Mouse (Mus musculus): ENCODE results near the gene Slc10a4.

Gene Slc10a4

DNA sequence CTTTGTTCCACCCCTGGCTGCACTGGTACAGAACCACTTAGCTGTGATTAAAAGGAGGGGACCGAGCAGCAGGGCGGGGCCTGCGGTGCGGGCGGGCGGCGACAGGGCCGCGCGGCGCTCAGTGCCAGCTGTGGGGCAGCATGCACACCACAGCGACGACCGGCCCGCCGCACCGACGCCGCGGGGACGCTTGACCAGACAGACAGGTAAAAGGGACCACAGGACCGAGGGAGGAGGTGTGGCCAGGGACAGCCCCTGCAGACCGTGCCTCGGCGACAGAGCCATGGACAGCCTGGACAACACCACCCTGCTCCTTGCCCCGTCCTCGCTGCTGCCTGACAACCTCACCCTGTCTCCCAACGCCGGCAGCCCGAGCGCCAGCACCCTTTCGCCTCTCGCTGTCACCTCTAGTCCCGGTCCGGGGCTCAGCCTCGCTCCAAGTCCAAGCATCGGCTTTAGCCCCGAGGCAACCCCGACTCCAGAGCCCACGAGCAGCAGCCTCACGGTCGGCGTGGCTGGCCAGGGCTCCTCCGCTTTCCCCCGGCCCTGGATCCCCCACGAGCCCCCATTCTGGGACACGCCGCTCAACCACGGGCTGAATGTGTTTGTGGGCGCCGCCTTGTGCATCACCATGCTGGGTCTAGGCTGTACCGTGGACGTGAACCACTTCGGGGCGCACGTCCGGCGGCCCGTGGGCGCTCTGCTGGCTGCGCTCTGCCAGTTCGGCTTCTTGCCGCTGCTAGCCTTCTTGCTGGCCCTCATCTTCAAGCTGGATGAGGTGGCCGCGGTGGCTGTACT lies at the start of gene Slc10a4:
Slc10a4 (plus strand) TSS at position 100 of the 798 bp plus-strand sequence.
- peak; percentile 85 for DNase-seq

DNA sequence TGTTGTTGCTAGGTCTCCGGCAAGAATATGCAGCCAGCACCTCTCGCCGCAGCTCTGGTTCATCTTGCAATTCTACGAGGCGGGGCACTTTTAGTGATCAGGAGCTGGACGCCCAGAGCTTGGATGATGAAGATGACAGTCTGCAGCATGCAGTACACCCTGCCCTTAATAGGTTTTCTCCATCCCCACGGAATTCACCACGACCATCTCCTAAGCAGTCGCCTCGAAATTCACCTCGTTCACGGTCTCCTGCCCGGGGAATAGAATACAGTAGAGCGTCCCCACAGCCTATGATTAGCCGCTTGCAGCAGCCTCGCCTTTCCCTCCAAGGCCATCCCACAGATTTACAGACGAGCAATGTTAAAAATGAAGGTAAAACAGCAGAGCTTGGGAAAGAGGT lies 49.4 kb upstream of the Slc10a4 start:
- no peak for DNase-seq

DNA sequence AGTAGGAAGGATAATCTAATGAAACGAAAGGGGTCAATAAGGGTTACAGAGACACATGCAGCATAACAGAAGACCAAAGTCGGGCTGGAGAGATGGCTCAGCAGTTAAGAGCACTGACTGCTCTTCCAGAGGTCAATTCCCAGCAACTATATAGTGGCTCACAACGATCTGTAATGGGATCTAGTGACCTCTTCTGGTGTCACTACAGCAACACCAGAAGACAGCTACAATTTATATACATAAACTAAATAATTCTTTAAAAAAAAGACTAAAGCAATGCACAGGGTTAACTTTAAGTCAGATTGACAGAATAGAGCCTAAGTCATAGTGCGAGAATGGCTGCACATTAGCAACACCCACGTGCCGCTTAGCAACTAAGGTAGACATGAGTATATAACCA lies 46.6 kb upstream of the Slc10a4 start:
- DNase-seq = no peak

DNA sequence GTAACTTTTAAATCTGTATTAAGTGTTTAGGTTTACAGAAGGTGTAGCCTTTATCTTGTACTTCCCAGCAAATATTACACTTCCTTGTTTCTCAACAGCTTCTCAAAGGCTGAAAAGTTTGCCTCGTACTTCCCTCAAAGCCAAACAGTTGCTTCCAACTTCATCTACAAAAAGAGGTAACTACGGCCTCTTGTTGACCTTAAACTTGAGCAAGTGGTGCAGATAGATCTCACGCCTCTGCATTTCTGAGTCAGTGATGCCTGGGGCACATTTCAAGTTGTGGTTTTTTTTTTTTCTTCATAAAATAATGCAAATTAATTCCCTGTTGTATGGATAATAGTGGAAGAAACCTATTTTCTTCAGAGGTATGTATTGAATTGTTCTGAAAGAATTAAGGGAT lies 41.0 kb upstream of the Slc10a4 start:
- no peak for DNase-seq

DNA sequence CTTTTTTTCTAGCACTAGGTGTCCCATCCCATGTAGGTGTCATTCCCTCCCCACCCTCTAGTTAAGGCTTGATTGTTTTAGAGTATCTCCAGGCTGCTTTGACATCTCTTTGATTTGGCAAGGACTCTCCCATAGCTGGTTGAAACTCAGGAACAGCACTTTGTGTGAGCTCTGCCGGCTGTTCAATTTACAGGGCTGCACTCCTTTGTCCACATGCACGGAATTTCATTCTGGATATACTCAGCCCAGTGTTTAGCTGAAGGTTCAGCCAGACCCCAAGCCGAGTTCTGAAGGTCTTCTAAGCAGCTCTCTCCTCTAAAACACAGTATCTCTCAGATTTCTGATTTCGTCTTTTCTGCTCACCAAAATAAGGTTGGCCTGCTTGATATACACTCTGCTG lies 34.2 kb upstream of the Slc10a4 start:
- DNase-seq = no peak

DNA sequence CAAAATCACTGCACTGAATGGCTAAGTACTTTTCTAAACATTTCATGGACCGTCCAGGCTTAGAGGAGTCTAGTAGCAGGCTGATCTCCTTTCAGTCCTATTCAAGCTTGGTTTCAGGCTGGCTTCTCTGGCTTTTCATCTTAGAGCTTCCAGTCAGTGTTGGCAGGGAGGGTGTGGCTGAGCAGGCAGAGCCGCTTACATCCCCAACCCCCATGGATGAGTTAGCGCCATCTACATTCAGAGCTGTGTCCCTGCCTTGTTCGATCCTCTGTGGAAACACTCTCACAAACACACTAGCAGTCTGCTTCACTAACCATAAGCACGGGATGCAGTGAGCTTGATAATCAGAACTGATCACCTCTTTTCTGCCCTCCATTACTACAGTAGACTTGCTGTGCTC lies 33.7 kb upstream of the Slc10a4 start:
- DNase-seq = no peak

DNA sequence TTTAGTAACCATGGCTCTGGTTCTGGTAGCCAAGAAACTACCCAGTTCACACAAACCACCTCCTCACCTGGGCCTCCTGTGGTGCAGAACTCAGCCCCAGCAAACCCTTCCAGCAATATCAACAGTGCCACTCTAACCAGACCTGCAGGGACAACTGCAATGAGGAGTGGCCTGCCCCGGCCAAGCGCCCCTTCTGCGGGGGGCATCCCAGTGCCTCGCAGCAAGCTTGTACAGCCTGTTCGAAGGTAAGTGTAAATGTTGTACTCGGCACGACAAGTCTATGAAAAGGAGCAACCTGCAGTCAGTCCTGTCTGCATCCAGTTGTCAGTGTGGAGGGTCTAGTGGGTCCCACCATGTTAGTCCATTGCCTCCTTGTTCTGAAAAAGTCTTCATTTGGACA lies 32.1 kb upstream of the Slc10a4 start, which contains the start of gene Gm10135:
Gm10135 (minus strand) TSS at position 101 of the 400 bp plus-strand sequence.
- DNase-seq = no peak

DNA sequence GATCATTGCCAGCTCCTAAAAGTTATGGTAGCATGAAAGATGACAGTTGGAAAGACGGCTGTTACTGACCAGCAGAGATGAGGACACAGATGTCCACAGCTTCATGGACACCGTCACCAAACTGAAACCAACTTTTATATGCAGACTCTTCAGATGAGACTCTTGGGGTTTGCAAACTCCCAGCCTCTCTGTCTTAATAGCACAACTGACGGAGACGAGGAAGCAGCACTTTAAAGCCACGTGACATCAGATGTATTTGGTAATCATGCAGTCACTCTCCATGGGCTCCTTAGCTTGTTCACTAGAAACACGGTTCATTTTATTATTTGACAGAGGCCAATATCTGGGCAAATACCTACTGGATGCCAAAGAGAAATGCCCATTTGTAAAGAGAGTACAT lies 30.7 kb upstream of the Slc10a4 start:
- DNase-seq = no peak

DNA sequence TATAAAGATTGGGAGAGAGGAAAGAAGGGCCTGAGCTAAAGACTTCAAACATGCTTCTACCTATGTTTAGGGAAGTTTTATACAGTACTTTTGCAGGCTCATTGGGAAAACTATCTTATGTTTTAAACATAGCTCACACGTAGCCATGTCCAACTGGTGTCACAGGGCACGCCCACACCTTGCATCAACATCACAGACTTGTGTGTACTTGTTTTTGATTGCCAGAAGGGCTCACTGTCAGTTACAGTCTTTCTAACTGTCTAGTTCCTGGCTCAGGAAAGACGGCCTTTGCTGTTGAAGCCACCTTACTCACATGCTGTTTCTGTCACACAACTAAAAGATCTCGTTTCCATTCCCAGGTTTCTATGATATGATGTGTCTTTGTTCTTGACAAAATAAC lies 30.1 kb upstream of the Slc10a4 start:
- no peak for DNase-seq

DNA sequence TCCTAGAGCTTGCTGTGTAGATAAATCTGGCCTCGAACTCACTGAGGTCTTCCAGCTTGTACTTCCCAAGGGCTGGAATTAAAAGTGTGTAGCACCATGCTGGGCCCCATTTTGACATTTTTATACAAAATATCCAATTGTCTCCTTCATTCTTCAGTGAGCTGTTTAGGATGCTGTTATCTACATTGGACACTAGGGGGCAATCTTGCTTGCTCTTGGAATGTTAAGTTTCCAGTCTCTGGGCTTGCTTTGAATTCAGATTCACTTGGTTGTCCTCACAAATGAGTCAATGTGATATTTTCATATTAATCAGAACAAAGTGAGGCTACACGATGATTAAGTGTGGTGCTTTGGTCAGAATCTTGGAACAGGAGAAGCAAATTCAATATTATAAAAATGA lies 22.6 kb upstream of the Slc10a4 start:
- no peak for DNase-seq

DNA sequence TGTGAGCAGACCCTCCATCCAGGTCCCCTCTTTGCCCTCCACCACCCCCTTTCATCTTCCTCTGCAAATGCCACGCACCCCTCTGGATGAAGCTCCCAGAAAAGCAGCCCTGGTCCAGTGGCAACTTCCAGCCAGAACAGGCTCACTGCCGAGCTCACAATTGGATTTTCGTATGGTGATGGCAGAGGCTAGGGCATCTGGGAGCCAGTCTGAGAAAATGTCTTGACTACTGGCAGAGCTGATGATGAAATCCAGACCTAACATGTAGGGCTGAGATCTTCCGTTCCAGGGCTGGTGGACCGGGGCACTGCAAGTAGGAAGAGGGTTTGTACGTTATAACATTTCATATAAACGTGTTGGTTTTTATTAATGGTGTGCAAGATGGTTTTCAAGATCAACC lies 18.9 kb upstream of the Slc10a4 start:
- DNase-seq = peak; percentile 72

DNA sequence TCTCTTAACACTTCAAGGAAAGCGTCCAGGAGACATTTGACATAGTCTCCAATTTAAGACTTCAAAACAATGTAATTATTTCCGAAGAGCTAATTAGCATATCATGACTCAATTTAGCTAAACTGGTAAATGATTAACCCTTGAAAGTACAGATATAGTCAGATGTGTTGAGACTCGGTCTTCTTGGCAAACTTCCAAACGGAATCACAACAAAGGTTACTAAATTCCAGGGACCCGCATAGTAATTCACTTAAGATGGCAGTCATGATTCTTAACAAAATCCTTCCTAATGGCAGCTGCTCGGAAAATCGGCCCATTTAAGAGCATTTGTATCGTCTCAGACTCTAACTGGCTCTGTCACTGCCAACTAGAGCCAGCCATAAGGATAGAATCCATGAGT lies 16.9 kb upstream of the Slc10a4 start:
- DNase-seq = no peak

DNA sequence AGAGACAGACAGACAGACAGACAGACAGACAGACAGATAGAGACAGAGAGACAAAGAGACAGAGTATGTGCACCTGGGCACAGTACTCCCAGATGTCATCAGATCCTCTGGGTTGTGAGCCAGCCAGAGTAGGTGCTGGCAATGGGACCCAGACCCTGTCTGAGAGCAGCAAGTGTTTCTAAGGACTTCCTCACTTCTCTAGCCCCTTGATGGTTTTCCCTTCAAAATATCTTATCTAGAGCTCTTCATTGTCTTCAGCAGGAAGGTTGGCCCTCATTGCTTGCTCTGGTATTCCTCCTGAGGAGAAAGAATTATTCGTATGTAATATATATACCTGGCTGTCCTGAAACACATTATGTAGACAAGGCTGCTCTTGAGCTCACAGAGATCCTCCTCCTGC lies 14.2 kb upstream of the Slc10a4 start:
- no peak for DNase-seq

DNA sequence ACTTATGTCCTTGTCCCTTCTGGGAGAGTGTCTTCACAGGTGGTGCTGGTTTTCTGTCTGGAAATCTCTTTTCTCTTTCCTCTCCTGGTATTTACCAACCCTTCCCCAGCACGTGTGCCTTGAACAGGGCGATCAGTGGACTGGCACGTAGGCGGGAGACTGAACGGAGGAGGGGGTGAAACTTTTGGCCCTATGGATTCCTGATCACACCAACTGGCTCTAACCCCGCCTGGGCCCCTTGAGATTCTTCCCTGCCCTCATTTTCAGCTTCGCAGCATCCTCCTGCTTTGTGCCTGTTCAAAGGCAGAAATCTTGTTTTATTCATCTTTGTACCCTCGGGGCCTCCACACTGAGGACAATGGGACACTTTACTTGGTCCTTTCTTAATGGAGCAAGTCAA lies 12.3 kb upstream of the Slc10a4 start:
- peak; percentile 68 for DNase-seq

DNA sequence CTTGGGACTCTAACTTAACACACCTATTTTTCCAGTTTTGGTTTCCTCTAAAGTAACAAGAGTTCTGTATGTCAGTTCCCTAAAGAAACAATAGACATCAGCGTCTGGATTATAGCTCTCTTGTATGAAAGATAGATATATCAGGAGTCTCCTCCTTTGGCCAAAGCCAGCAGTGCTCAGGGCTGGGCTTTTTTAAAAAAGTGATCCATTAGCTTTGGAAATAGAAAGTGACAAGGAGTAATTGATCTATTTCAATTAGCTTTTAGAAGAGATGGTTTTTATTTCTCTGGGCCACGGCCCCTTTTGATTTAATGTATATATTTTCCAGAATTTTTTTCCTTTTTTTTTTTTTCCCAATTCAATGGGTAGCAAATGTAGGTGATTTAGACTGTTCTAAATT lies 11.8 kb upstream of the Slc10a4 start:
- peak; percentile 11 for DNase-seq

DNA sequence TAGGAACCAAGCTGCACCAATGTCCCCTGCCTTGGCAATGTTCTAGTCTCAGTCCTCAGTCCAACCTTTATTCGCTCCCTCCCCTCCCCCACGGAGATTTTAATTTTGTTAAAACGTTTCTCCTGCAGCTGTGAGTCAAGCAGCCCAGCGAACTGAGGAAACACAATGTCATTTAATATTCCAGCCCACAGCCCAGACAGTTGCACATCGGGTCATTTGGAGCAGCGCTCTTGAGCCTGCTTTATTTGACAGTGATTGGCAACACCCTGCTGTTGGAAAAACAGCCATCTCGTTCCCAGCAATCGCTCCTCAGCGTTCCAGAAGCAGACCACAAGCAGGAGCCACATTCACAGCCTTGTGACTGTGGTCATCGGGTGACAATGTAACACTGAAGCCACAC lies 11.3 kb upstream of the Slc10a4 start:
- DNase-seq = peak; percentile 74

DNA sequence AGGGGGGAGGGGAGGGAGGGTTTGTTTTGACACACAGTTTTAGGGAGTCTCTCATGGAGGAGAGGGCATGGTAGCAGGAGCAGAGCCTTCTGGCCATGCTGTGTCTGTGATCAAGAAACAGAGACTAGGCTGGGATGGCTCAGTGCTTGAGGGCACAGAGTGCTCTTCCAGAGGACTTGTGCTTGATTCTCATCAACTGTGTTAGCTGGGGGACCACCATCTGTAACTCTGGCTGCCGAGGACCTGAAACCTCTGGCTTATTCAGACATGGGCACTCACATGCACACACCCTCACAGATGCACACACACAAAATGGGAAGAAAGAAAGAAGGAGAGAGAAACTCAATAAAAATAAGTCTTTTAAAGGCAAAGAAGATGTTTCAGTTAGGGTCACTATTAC lies 8.1 kb upstream of the Slc10a4 start:
- DNase-seq = peak; percentile 74

DNA sequence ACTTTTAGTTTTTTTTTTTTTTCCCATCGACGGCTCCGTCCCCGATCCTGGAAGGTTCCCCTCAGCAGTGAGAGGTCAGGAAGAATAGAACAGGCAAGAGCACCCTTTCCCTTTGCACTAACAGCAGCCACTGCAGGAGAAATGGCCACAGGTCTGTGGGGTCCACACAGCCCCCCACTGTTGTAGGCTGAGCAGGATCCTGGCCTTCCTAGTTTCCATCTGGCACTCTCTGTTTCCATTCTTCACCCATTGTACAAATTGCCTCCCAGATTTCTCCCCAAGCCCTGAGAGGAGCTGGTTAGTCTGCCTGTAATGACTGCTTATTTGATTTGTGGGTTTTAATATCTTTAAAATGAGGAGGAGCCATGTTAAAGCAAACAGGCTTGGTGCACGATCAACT lies 2.6 kb upstream of the Slc10a4 start:
- peak; percentile 60 for DNase-seq

DNA sequence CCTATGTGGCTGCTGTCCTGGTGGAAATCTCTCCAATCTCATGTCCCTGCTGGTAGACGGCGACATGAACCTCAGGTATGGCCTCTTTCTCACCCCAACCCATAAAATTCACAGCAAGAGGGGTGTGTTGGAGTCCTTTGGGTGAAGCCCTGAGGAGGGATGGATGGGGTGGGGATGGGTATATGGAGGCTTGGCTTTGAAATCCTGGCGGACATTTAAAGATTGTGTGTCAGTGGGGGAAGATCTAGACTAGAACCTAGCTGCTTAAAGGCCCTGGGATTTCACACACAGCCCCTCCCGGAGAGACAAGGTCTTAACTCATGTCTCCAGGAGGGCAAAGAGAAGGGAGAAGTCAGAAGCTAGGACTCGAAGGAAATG lies 888 bp downstream of the Slc10a4 start:
- DNase-seq = peak; percentile 83

DNA sequence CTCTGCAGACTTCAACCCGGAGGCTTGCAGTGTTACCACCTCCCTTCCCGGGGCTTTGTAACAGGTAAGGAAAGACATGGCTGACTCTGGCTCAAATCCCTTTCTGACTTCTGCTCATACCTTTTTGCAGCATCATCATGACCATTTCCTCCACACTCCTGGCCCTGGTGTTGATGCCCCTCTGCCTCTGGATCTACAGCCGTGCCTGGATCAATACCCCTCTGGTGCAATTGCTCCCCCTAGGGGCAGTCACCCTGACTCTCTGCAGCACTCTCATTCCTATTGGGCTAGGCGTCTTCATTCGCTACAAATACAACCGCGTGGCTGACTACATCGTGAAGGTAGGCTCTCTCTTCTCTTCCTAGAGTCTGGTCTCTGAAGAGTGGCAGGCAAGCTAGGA lies 1.5 kb downstream of the Slc10a4 start:
- DNase-seq = peak; percentile 88

DNA sequence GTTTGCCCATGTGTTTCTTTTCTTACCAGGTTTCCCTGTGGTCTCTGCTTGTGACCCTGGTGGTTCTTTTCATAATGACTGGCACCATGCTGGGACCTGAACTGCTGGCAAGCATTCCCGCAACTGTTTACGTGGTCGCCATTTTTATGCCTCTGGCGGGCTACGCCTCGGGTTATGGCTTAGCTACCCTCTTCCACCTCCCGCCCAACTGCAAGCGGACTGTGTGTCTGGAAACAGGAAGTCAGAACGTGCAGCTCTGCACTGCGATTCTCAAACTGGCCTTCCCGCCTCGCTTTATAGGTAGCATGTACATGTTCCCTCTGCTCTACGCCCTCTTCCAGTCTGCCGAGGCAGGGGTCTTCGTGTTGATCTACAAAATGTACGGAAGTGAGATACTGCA lies 5.1 kb downstream of the Slc10a4 start:
- DNase-seq = peak; percentile 70

DNA sequence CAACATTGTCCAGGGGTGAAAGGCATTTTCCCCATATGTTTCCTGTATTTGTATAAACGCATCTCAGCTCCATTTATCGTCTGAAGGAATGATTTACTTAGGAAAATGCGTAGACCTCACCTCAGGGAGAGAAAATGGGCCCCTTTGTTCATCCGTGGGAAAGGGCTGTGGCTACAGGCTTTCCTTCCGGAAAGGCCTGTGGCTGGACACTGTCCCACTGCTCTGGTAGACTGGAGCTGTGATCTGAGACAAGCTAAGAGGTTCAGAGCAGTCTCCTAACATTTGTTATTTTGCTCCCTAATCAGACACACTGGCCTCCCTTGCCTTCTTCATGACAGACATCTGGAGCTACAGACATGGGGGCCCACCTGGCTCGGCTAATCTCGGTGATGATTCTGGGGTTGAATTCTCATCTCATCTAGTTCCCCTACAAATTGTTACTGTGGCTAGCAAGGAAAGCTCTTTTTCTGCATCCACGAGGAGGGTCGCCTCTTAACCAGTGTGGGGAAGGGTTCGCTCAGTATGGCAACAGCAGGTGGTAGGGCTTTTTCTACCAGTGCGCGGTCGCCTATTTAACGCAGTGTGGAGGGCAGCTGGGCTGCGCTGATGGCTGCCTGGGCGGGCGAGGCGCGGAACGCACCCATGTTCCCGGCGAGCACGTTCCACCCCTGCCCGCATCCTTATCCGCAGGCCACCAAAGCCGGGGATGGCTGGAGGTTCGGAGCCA lies 6.4 kb downstream of the Slc10a4 start:
- peak; percentile 80 for DNase-seq

DNA sequence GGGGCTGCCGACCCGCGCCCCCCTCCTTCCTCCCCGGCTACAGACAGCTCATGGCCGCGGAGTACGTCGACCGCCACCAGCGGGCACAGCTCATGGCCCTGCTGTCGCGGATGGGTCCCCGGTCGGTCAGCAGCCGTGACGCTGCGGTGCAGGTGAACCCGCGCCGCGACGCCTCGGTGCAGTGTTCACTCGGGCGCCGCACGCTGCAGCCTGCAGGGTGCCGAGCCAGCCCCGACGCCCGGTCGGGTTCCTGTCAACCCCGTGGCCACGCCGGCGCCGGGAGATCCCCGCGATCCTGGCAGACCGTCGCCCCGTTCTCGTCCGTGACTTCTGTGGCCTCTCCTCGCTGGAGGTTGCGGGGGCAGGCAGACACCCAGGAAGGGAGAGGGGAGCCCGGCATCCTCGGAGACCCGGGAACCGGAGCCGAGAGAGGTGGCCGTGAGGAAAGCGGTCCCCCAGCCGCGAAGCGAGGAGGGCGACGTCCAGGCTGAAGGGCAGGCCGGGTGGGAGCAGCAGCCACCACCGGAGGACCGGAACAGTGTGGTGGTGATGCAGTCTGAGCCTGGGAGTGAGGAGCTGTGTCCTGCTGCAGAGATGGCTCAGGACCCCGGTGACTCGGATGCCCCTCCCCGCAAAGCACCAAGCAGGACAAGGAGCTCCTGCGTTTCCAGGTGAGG lies 7.1 kb downstream of the Slc10a4 start:
- peak; percentile 77 for DNase-seq

DNA sequence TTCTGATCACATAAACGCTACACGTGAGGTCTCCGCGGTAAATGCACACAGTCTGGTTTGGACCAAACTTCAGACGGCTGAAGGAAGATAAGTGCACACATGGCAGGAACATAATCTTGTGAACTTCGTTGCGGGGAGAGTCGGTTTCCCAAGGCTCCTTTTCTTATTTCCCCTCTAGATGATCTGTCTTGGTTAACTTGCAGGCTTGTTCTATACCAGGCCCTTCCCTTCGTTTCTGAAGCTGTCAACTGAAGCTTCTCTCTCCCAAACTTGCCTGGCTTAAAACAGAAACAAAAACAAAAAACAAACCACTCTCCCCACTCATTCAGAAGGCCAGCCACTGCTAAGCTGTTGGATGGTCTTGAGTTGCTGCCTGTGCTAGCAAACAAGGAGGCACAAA lies 8.1 kb downstream of the Slc10a4 start:
- DNase-seq = no peak
